Mouse (Mus musculus) lung, embryonic 14.5 days (tissue): ENCODE data around the gene Acy3. TPM values are rescaled to one million over a fixed set of nuclear protein-coding genes. Genes with fewer than 3 reads are reported as not detected.
A peak's percentile ranks its signal among the peaks of the same experiment; 100 is the strongest.
"Not testable (repeated sequence)": the region's sequence is repeated elsewhere in the genome, so short reads cannot be mapped to it uniquely, and the experiment has no call there.

ENCODE experiments used
- ATAC-seq: fragments of 200-750 bp; cut with Nextera tagmentation; 2 replicates; pipeline ENCODE4 v1.8.0; 2017; ENCODE audit warnings: mild to moderate bottlenecking, moderate TSS enrichment, moderate library complexity; ENCODE audit not compliant: insufficient read depth
- DNase-seq: peaks from one replicate; pipeline ENCODE4 v3.0.0-alpha.2; 2015
- H3K27ac ChIP-seq: fragments of 300-500 bp; sonication (generic); 2 replicates; pipeline ENCODE4 v1.5.1; 2014; ENCODE audit warnings: low read depth, mild to moderate bottlenecking, moderate library complexity
- H3K27me3 ChIP-seq: fragments of 300-500 bp; sonication (generic); 2 replicates; pipeline ENCODE4 v1.6.1; 2014; ENCODE audit warnings: low read length, control low read depth; ENCODE audit not compliant: insufficient read depth
- H3K36me3 ChIP-seq: fragments of 300-500 bp; sonication (generic); 2 replicates; pipeline ENCODE4 v1.6.1; 2014; ENCODE audit warnings: control low read depth; ENCODE audit not compliant: insufficient read depth
- H3K4me1 ChIP-seq: fragments of 300-500 bp; sonication (generic); 2 replicates; pipeline ENCODE4 v1.6.1; 2014; ENCODE audit warnings: antibody characterized with exemption, control low read depth; ENCODE audit not compliant: insufficient read depth
- H3K4me2 ChIP-seq: fragments of 300-500 bp; sonication (generic); 2 replicates; pipeline ENCODE4 v1.6.1; 2014; ENCODE audit warnings: mild to moderate bottlenecking
- H3K4me3 ChIP-seq: fragments of 300-500 bp; sonication (generic); 2 replicates; pipeline ENCODE4 v1.5.1; 2014; ENCODE audit warnings: low read depth, low read length
- H3K9ac ChIP-seq: fragments of 300-500 bp; sonication (generic); 2 replicates; pipeline ENCODE4 v1.6.1; 2014
- H3K9me3 ChIP-seq: fragments of 300-500 bp; sonication (generic); 2 replicates; pipeline ENCODE4 v1.6.1; 2016; ENCODE audit warnings: low read depth, low read length, control low read depth
- CTCF ChIP-seq: IDR thresholded peaks from 2 replicates; pipeline ENCODE4 v1.5.1; 2016; ENCODE audit warnings: antibody characterized with exemption, low read depth
- WGBS: fragments of 180-500 bp; shearing (Covaris S2); extraction: QIAGEN DNeasy Blood & Tissue Kit; methylation state at CpG from one replicate; pipeline ENCODE4 v1.1.7; 2014; 5-methylcytosine and 5-hydroxymethylcytosine counted together
- polyA plus RNA-seq: library from polyadenylated mRNA; unstranded; fragments of >200 nt; fragmentation: Nextera tagmentation; extraction: Ambion mirVana; gene quantifications from 2 replicates; pipeline ENCODE4 v1.2.1, GENCODE M21; 2014

Acy3 gene
- polyA plus RNA-seq, 1 experiment from 2014 or later: 7.2 TPM

DNA sequence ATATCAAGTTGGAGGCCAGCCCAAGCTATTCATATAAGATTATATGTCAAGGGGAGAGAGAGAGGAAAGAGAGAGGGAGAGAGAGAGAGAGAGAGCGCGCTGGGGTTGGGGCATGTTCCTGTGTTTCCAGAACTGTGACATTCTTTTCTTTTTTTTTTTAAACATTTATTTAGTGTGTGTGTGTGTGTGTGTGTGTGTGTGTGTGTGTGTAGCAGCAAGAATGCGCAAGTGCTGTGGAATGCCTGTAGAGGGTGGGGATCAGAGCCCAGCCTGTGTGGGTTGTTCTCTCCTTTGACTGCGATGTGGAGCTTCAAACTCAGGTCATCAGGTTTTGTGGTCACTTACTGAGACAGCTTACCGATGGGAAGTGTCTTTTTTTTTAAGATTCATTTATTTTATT is 26.2 kb upstream of the Acy3 start:
- WGBS: 63% methylated on average over 5 of the region's 5 CpGs
- no peak for ATAC-seq
- Histone ChIP-seq H3K36me3 (no peaks in the 10 kb centered on the region), H3K4me2 (no peak overlapping the region), H3K9ac (no peak overlapping the region), H3K9me3 (no peaks in the 10 kb centered on the region), H3K27me3 (no peaks in the 10 kb centered on the region), H3K4me1 (no peaks in the 10 kb centered on the region), H3K4me3 (no peak overlapping the region), H3K27ac (no peak overlapping the region)
- peak; percentile 7 for DNase-seq
- no peak for TF ChIP-seq CTCF

GRCm38 (mm10) chr19:3961805-3962204 is 24.6 kb upstream of the Acy3 start:
- not testable (repeated sequence) for H3K27me3 ChIP-seq, DNase-seq, H3K4me1 ChIP-seq, H3K36me3 ChIP-seq, H3K27ac ChIP-seq, H3K4me2 ChIP-seq, H3K9me3 ChIP-seq, H3K4me3 ChIP-seq, H3K9ac ChIP-seq, ATAC-seq
- 54% methylated on average over 6 of the region's 6 CpGs for WGBS

DNA sequence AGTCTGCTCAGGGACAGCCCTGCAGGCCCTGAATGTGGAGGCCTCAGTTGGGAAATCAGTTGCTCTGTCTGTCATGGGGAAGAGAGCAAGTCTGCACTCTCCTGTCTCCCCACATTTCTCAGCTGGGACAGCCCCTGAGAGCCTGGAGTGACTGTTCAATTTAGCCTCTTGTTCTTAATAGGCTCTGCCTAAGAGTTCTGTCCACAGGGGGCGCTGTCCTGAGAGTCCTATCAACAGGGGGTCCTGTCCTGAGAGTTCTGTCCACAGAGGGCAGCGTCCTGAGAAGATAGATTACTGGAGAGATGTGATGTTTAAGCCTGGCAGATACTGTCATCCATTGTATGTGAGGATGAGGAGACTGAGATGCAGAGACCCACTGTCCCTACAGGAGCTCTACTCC is 23.9 kb upstream of the Acy3 start:
- Histone ChIP-seq H3K27me3 (no peaks in the 10 kb centered on the region), H3K4me2 (no peak overlapping the region), H3K9me3 (no peaks in the 10 kb centered on the region), H3K4me3 (no peak overlapping the region), H3K4me1 (no peaks in the 10 kb centered on the region), H3K36me3 (no peaks in the 10 kb centered on the region), H3K9ac (no peak overlapping the region), H3K27ac (no peak overlapping the region)
- DNase-seq: peak; percentile 35
- 12% methylated on average over 2 of the region's 2 CpGs for WGBS
- no peak for ATAC-seq
- TF ChIP-seq CTCF: peak; percentile 32; the same call in 1 of the 2 replicates

DNA sequence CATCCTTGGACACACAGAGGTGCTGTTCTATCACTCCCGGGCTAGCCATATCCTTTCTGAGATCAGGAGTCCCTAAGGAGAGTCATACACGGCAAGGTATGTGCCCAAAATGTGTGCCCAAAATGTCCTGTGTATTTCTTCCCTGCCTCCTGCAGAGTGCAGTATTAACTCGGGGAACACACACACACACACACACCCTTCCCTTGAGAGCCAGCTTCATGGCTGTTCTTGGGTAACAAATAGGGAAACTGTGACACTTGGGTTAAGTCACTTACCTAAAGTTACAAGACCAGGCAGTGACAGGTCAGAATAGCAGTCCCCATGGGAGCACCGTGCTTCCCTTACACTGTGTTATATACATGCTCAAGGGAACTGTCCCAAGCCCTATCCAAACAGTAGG is 22.3 kb upstream of the Acy3 start:
- TF ChIP-seq CTCF: no peak
- no peaks in the 10 kb centered on the region for H3K4me1 ChIP-seq
- no peak for ATAC-seq
- H3K36me3 ChIP-seq: no peaks in the 10 kb centered on the region
- H3K4me2 ChIP-seq: no peak overlapping the region
- no peaks in the 10 kb centered on the region for H3K9me3 ChIP-seq
- no peaks in the 10 kb centered on the region for H3K27me3 ChIP-seq
- H3K27ac ChIP-seq: no peak overlapping the region
- no peak overlapping the region for H3K4me3 ChIP-seq
- no peak for DNase-seq
- no peak overlapping the region for H3K9ac ChIP-seq
- WGBS: 63% methylated on average over 4 of the region's 4 CpGs

DNA sequence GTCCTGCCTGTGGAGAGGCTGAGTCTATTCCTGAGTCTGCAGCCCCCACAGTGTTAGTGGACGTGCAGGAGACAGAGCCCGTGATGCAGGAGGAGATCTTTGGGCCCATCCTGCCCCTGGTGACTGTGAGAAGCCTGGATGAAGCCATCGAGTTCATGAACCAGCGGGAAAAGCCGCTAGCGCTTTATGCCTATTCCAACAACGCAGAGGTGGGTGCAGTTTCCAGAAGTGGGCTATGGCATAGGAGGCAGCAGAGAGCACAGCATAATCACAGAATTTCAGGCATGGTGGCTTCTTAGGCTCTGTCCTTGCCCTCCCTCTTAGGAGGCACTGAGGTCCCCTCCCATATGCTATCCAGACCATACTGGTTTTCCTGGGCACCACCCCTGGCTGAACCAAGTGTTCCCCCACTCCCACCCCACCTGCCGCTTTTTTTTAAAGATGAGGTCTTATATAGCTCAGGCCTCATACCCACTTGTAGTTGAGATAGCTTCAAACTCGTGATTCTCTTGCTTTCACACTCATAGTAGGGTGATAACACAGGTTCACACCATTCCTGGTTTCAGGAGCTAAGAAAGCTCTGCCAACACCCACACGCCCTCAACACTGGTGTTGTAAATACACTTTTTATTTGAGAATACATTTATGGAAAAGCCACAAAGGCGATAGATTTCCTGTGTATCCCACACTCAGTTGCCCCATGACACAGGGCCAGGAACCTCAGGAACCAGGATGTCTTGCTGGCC is 19.9 kb upstream of the Acy3 start:
- DNase-seq (no peak), ATAC-seq (no peak)
- Histone ChIP-seq H3K9me3 (no peaks in the 10 kb centered on the region), H3K36me3 (no peaks in the 10 kb centered on the region), H3K4me3 (no peak overlapping the region), H3K4me1 (no peaks in the 10 kb centered on the region), H3K27me3 (no peaks in the 10 kb centered on the region), H3K27ac (no peak overlapping the region), H3K4me2 (no peak overlapping the region), H3K9ac (no peak overlapping the region)
- WGBS: 61% methylated on average over 11 of the region's 11 CpGs
- peak; percentile 53 for TF ChIP-seq CTCF

DNA sequence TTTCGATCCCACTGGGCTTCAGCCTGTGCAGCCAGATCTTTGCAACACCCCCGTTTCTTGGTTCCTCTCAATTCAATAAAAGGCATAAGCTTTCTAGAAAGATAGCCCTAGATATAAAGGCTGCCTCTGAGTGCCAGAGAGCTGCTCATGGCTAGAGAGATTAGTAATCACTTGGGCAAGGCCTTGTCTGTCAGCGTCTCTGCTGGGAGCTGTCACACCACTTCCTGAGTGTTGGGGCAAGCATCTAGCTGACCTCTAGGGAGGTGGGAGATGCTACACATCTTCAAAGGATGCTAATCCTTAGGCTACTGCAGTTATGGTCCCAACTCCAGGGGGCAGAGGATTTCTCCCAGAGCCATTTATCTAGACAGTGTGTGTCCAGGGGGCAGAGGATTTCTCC is 19.1 kb upstream of the Acy3 start:
- WGBS: 36% methylated on average over 3 of the region's 3 CpGs
- no peak for ATAC-seq
- no peak overlapping the region for H3K9ac ChIP-seq

DNA sequence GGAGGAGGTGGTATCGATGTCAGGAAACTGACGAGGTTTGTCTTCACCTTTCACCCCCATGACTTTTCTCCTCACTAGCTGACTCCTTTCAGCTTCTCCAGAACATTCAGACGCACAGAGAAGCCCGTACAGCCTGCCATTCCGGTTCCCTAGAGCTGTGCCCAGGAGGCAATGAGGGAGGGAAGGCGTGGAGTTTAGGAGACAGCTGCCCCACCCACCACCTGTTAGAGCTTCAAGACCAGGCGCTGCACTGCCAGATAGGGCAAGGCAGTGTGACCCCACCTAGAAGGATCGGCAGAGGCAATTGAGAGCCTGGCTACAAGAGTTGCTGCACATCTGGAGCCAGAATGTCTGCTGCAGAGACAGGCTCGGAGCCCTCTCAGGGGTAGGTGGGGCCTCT is 14.1 kb upstream of the Acy3 start, which contains the start of gene Aldh3b2:
Gene Aldh3b2, plus strand, starts transcription at position 100 of the 400 bp plus-strand sequence.
- Histone ChIP-seq H3K4me3 (no peak within 1 kb of the TSS), H3K9ac (no peak within 1 kb of the TSS), H3K9me3 (no peaks in the 10 kb centered on the region), H3K4me2 (no peak within 1 kb of the TSS), H3K27ac (no peak within 1 kb of the TSS), H3K36me3 (no peaks in the 10 kb centered on the region), H3K4me1 (no peaks in the 10 kb centered on the region), H3K27me3 (no peaks in the 10 kb centered on the region)
- TF ChIP-seq CTCF: no peak
- DNase-seq (peak; percentile 38), ATAC-seq (no peak)
- 24% methylated on average over 9 of the region's 9 CpGs for WGBS

More for the DNA sequence above, 19.1 kb upstream of the Acy3 start:
- no peak overlapping the region for H3K4me3 ChIP-seq
- no peak for TF ChIP-seq CTCF
- H3K4me1 ChIP-seq: no peaks in the 10 kb centered on the region
- H3K4me2 ChIP-seq: no peak overlapping the region
- H3K27ac ChIP-seq: no peak overlapping the region
- no peaks in the 10 kb centered on the region for H3K27me3 ChIP-seq
- no peaks in the 10 kb centered on the region for H3K9me3 ChIP-seq
- no peak for DNase-seq
- no peaks in the 10 kb centered on the region for H3K36me3 ChIP-seq

DNA sequence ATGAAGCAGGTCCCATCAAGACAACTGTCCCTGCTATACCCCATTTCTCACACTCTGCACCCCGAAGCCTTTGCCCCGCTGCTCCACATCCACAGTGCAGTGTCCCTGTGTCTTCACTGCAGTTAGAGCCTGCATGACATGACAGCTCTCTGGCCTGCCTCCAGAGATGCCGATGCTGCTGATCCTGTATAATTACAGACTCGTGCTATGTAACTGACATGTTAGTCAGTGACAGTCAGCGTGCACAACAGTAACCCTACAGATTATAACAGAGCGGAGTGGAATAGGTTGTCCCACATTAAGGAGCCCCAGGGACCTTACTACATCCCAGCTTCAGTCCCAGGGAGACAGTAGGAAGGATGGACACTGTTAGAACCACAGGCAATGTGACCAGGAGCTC is 11.8 kb upstream of the Acy3 start:
- not testable (repeated sequence) for H3K36me3 ChIP-seq, H3K27me3 ChIP-seq
- 57% methylated on average over 6 of the region's 6 CpGs for WGBS

More for the DNA sequence above, 11.8 kb upstream of the Acy3 start:
- H3K4me1 ChIP-seq, DNase-seq, H3K9me3 ChIP-seq, H3K27ac ChIP-seq, H3K4me2 ChIP-seq, H3K9ac ChIP-seq, H3K4me3 ChIP-seq, ATAC-seq: not testable (repeated sequence)
